Mouse (Mus musculus) gastrocnemius, postnatal 10 days (tissue): Measurements from ENCODE around the gene Aff3. TPM values are rescaled to one million over a fixed set of nuclear protein-coding genes. Genes with fewer than 3 reads are reported as not detected.

Experiments
- DNase-seq: peaks from one replicate; pipeline ENCODE4 v3.0.0; 2021; ENCODE audit warnings: mixed read lengths
- long read RNA-seq, 2 experiments: library from polyadenylated mRNA; stranded (forward); transcript quantifications; one replicate each; pipeline ENCODE4 v2.0.0; 2021
- total RNA-seq, 2 experiments: library from RNA; stranded (reverse); gene quantifications; 2 replicates each; pipeline ENCODE4 v1.2.3; 2021

Gene Aff3
- 1 to 10 TPM; 5.0 to 7.4 TPM for total RNA-seq
- long read RNA-seq, experiment 1, partial matches to known transcripts: 1 of 5 reads
- long read RNA-seq, experiment 1, other reads (novel, unspliced or antisense): 4 of 5 reads
- long read RNA-seq, experiment 2, partial matches to known transcripts: 0 of 1 reads
- long read RNA-seq, experiment 2, other reads (novel, unspliced or antisense): 1 of 1 reads

DNA sequence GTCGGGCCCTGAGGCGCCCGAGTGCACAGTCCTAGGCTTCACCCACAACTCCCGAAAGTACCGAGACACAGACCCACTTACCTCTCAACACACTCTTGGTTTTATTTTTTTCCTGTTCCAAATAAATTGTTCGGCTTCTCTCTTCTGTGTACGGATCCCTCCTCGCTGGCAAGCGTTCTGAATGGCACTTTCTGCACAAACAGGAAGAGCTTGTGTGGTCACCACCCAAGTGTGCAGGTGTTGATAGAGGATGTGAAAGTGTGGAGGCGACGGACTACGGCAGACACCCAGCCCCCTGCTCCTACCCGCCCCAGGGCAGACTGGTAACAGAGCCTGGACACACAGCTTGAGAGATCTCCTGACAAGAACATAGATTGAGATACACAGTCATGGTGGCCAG lies at the start of gene Aff3:
Gene Aff3 (minus strand): TSS at position 179 of the 400 bp plus-strand sequence.
- no peak for DNase-seq

DNA sequence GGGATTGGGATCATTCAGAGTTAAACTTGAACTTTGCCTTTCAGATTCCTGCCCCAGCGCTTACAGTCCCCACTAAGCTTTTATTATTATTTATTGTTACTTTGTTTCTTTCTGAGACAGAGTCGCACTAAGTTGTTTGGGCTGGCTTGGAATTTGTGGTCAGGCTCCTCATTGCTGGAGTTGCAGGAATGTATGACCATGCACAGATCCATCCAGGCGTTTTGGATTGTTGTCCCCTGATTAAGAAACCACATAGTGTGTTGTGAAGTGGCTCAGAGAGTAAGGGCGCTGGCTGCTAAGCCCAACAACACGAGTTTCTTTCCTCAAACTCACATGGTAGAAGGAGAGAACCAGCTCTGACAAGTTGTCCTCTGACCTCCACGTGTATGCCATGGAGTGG lies 35.9 kb upstream of the Aff3 start:
- no peak for DNase-seq

DNA sequence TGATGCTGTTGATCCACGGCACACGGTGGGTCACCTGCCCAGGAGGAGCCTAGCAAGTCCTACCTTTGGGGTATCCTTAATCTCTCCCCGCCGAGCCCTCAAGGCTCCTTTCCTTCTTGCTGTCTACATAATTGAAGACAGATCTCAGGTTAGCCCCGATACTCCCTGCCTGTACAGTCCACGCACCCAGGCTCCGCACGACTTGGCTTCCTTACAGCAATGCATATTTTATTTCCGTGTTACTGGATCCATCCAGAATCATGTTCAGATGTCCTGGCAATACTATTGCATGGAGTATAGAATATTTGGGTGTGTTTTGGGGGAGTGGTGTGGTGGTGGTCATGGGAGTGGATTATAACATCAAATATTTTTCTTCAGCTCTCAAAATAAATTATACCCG lies 34.5 kb upstream of the Aff3 start:
- DNase-seq: no peak

DNA sequence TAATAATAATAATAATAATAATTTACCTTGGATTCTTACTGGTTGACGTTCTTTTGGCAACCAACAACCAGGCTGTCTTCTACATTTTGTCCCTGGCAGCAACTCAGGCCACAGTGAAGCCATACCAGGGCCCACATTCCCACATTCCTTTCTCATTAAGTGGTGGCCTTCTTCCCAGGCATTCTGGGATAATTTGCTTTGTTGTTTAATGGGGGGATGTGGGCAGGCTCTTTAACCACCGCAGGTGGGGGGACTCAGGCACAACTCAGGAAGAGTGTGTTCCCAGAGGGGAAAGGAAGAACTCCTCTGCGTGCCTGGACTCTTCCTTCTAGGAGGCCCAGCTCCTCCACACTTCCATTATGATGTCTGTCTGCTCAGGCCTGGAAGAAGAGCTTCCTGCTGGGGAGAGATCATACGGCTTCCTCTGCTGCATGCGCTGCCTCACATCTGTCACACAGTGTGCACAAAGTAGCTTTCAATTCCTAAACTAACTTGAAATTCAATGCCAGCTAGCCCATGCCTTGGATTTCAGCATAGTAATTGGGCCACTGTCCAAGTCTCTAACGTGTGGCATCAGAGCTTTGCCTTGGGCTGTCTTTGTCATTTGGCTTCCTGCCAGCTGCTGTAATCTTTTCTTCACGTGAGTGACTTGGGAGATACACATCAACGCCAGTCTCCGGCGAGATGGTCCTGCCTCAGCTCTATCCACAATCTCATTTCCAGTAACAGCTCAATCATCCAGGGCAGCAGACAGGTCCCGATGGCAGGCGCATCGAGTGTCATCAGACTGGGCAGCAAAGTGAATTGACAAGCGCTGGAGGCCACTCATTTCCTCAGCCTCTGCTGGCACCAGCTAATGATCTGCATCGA lies 31.3 kb upstream of the Aff3 start:
- no peak for DNase-seq

DNA sequence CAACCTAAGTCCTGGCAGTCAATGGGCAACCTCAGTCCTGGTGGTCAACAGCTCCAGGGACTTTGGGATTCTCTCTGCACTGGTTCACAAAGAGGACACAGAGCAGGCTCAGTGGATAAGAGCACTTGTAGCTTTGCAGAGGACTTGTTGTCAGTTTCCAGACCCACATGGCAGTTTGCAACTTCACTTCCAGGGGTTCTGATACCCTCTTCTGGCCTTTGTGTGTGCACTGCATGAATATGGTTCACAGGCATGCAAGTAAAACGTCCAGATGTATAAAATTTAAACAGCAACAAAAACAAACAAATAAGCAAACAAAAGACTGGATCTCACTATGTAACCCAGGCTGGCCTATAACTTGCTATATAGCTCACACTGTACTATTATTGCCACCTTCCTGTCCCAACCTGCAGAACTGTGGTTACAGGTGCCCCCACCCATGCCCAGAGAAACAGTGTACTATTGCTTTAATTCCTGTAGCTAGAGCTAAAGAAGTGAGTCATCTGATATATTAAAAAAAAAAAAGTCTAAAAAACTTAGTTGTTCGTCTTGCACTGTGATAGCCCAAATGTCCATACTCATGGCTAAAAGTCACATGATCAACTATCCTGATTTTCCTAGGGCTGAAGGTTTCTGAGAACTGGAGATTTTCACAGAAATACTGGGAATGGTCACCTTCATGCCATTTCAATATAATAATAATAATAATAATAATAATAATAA lies 30.5 kb upstream of the Aff3 start:
- no peak for DNase-seq

DNA sequence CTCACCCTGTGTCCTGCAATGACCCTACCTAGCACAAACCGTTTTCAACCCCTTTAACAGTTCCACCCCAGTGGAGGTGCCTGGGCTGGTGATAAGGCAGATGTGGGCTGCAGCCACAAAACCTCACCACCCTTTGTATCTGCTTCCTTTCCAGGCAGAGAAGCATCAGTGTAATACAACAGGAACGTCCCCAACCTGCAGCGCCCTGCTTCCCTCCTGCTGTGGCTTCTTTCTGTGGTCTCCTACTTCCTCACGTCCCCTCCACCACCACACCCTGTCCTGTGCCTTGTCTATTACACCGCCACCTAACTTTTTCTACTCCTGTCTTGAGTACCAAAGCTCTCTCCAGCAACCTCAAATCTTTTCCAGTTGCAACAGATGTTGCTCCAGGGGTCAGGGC lies 29.4 kb upstream of the Aff3 start:
- DNase-seq: no peak

DNA sequence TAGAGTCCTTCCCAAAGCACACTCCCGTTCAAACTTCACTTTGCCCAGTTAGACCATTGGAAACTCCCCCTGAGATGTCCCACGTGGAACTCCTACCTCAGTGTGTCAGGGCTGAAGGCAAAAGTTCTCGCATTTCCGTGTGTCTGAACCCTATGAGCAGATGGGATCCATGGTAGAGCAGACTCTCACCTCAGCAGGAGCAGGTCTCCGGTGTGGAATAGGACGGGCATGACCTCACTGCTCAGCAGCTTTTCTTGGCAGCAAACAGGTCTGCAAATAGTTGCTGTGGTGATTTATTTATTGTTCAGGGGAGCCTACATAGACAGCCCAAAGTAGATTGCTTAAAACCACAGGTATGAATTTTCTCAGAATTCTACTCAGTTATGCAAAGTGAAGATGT lies 25.7 kb upstream of the Aff3 start:
- DNase-seq: no peak

DNA sequence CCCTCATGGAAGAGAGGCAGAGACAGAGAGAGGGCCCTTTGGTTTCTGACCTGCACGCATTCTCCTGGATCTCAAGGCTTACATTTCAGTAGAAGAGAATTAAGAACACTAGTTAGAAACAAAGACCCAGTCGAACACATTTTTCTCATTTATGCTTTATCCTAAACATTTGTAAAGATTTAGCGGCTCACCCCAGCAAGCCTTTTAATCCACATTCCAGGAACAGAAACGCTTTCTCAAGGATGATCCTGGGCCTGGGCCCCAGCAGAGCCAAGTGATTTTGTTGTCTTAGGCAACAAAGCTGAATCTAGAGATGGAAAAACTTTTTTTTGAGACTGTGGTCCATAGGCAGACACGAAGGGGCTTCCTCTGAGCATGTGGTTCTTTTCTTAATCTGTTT lies 23.5 kb upstream of the Aff3 start:
- DNase-seq: no peak

DNA sequence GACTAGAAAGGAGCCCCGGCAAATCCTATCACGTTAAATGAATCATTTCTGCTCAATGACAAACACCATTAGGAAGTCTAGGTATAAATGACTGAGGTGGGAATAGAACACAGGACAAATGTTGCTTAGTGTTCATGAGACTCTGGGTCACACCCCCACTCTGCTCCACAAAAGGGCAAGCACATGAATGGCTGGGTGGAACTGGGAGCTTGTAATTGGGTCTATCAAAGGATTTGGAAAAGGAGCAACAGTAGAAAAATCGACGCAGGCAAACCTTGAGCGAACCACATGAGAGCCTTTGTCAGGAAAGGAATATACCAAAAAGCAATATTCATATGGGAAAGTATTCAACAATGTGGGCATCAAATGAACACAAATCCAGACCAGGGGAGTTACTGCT lies 21.0 kb upstream of the Aff3 start:
- no peak for DNase-seq

DNA sequence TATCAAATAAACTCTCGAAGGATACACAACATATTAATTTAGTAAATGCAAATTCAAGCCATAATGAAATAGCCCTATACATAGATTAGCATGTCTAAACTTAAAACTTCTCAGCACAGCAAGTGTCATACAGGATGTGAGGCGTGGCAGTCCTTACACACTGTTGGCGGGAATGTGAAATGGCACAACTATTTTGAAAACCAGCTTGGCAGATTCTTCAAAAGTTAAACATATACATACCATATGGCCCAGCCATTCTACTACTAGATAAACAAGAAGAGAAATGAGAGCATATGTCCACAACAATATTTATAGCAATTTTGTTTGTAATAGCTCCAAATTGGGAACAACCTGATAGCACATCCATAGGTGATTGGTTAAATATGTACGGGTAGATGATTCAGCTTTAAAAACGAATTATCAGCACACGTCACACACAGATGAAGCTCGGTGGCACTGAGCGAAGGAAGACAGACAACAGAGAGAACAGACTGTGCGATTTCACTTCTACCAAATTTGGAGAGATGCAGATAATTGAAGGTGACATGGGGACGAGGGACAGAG lies 18.5 kb upstream of the Aff3 start:
- DNase-seq: no peak

DNA sequence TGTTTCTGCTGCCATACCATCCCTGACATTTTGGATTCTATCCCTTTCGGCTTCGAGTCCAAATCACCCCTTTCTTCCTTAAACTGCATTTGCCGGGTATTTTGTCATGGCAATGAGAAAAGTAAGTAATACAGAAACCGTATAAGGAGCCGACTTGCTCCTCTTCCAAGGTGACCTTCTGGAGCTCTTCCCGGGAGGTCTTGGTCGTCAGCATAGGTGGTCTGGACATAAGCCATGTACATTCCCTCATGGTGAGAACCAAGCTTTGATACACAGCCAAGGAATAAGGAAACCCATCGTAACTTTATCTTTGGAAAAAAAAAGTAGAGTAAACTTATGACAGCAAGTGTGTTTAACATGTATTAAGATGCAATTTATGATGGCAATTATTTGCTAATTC lies 15.1 kb upstream of the Aff3 start:
- DNase-seq: no peak

DNA sequence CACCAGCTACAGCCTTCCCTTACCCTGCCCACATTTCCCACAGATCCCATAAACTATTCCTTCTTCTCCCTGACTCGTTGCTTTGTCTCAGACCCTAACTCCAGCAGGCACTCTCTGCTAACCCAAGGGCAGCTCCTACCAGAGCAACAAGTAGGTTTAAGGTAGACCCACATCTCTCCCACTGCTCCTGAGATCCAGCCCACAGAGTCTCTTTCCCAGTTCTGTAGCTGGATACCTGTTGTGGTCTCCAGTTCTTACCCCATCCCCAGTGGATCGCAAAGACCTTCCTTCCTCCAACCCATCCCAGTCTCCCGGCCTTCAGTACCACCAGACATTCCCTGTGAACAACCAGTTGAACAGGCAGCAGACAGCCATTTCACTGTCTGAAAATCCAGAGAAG lies 7.0 kb upstream of the Aff3 start:
- DNase-seq: no peak

DNA sequence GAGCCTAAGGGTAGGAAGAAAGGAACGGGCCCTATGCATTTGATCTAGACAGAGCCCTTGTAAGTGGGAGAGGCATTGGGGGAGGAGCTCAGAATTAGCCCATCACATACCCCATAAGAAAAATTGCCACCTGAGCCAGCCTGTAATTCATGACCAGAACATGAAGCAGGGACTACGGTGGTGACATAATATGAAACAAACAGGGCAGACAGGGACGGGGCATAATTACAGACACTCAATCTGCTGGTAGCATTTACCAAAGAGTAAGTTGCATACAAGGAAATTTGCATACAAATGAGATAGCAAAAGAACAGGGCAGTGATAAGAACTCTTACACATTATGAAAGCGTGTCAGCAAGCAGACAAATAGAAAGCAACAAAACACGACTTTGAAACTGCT lies 6.3 kb upstream of the Aff3 start:
- DNase-seq: no peak

DNA sequence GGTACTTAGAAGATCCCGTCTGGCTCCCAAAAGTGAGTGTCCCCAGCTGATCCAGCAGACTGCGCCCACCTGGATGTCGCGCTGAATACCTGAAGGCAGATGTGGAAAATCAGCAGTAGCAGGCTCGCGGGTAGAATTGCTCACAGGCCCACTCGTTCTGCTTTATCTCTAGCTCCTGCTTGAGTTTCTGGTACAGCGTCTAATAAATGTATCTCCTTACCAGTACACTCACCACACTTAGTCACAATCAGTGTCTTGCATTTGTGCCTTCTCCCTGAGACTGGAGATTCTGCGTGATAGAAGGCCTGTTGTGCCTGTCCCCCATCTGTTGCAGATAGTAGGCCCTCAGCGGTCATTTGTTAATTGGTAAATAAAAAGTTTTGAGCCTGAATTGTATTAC lies 3.6 kb upstream of the Aff3 start:
- DNase-seq: no peak

DNA sequence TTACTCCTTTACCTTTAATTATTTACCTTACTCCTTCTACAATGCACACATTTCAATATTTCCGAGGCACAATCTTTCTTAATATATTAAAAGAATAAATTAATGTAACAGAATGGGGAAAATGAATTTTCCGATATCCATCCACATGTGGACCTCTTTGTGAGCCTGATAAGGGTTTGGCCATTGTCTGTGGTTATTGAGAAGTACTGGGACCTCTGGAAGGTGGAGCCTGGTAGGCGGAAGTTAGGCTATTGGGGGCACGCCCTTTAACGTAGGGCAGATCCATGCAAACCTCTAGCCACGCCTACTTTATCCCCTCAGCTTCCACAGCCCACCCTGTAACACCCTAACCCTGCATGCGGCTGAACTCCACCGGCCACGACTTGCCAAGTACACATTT lies 3.1 kb upstream of the Aff3 start:
- no peak for DNase-seq

DNA sequence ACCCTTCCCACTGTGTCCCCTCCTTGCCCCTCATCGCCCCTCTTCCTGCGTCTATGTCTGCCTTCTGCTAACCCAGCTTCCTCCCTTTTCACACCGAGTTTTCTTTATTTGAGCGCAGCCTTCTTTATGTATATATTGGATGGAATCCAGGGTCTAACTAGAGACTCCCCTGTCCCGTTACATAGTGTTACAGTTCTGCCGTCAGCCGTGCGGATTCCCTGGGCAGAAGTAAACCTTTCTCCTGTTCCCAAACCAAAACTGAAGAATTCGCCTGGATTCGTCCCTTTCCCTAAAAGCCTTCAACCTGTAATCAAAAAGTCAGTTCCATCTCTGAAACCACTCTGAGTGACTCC lies 2.0 kb upstream of the Aff3 start:
- DNase-seq: no peak

DNA sequence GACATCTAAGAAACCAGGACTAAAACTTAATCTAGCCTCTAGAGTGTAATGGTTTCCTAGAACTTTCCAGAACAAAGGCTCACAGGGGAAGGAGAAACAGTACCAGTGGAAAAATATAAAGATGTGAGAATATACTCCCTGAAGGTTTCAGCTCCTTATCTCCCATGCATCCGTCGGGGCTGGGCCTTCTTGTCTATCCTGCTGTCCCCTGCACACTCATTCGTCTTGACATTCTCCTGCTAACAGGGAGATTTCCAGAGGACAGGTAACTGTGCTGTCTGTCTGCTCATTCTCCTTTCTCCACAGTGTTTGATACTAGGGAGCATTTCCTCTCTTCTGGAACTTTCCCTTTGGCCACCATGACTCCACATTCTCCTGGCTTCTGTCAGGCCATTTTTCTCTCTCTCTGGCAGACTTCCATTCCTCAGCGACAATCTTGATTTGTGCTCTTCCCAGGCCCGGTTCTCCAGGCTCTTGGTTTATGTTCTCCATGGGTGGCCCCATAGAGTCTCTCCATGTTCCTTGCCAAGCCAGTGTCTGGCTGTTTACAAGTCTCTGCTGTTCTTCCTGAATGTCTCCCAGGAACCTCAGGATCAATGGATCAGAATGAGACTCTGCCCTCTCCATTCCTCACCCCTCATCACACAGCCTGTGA lies 1.5 kb upstream of the Aff3 start:
- no peak for DNase-seq

DNA sequence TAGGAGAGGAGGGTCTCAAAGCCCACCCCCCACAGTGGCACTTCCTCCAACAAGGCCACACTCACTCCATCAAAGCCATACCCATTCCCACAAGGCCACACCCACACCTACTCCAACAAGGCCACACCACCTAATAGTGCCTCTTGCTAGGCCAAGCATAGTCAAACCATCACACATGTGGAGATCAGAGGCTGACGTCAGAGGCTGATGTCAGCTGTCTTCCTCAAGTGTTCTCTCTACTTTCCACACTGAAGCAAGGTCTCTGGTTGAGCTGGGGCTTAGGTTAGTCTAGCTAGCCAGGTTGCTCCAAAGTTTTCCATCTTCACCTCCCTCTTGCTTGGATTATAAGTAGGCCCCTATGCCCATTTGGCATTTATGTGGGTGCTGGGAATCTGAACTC lies 856 bp upstream of the Aff3 start:
- no peak for DNase-seq

DNA sequence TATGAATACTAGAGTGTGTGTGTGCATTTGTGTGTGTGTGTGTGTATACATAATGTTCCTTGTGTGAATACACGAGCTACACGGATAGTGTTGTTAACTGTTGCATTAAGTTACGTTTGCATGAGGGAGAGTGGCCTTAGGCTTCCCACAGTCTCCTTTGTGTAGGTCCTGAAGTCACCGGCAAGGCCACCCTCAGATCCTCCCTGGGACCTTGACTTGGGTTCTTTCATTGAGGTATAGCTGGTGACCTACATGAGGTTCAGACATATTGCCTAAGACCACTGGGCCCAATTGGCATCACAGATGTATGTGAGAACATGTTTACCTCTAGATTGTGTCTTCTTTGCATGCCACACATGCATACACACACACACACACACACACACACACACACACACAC lies 494 bp downstream of the Aff3 start:
- DNase-seq: no peak

DNA sequence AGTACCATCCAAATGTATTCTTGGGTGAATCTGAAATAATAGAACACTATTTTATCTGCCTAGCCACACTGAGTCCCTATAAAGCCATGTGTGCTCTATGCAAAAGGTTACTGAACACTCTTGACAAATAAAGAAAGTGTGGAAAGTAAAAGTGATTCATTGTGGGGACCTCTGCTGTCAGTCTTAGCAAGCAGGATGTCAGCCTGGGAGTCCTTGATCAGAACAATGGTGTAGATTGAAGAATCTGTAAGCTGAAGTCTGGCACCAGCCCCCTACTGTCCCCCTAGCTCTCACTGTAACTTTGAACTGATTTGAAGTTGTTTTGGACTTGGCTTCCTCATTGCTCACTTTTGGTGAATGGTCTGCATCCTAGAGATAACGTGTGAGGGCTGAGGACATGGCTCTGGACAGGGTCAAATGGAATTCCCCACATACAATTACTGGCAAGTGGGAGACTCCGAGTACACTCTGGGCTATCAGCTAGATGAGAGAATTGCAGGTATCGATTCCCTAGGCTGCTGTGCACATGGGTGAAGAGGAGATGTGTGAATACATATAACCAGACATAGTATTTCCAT lies 2.0 kb downstream of the Aff3 start:
- no peak for DNase-seq

DNA sequence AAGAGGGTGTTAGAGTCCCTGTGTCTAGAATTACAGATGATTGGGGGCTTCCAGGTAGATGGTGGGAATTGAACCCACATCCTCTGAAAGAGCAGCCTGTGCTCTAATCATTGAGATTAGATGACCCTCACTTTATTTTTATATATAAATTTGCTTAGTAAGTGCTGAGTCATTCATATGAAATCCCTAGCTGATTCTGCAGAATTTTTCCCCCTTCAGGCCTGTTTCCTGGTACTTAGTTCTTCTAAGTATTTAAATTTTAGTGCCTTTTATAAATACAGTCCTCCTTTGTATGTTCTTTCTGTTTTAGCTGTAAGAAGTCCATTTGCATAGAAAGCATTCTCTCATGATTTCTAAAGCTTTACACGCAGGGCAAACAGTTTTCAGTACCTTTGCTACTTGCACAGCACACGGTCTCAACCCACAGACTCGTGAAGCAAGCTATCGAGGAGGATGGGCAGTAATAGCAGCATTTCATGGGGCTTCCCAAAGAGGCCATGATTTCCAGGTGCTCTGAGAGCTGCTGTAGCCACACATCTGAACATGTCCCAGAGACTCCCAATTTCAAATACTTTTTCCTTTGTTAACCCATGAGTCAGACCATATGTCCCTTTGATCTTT lies 5.7 kb downstream of the Aff3 start:
- no peak for DNase-seq

DNA sequence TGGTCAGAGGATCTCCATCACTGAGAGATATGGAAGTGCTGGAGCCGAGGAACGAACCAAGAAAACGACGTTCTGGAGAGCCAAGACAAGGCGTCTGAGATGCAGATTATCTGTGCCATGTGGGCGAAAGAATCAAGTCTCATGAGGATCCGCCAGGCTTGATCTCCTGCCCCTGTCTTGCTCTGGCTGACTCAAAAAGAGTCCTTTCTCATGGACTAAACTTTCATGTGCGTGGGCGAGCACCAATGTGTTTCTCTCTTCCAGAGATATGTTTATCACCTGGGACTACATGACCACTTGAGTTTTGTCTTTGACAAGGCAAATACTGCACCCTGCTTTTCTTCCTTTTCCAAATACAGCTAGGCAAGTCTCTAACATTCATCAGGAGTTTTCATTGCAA lies 6.4 kb downstream of the Aff3 start:
- DNase-seq: no peak
